Mouse (Mus musculus) cortical plate, adult 2 months (tissue): ENCODE data around the gene Gm49388.

Experiments used
- CTCF ChIP-seq: fragments of 200-500 bp; IDR thresholded peaks from 2 replicates; pipeline ENCODE4 v1.5.1; 2011; ENCODE audit warnings: mild to moderate bottlenecking, control low read depth, low read length; ENCODE audit not compliant: insufficient read depth; ENCODE audit errors: extremely low read depth
- POLR2A ChIP-seq: fragments of 200-500 bp; IDR thresholded peaks from 2 replicates; pipeline ENCODE4 v1.6.1; 2011; ENCODE audit warnings: mild to moderate bottlenecking, low read length, control low read depth; ENCODE audit not compliant: insufficient read depth; ENCODE audit errors: extremely low read depth

DNA sequence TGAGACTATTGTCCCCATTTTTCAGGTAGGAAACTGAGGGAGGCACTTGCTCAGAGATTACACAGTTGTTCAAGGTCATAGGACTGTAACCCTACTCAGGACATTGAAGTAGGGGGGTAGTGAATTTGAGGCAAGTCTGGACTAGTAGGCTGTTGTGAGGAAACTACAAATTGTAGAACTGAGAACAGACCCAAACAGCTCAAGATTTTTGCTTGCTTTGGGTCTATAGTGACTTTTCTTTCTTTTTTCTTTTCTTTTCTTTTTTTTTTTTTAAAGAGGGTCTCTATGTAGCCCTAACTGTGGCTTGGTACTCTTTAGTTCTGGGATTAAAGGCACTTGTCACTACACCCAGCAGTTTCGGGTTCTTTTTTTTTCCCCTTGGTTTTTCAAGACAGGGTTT is 12.9 kb upstream of the Gm49388 start:
- TF ChIP-seq CTCF (no peak), POLR2A (no peak)
